Mouse (Mus musculus): ENCODE measurements around the gene Gbgt1. TPM values are rescaled to one million over a fixed set of nuclear protein-coding genes. Genes with fewer than 3 reads are reported as not detected.
A peak's percentile ranks its signal among the peaks of the same experiment; 100 is the strongest.

Gbgt1 gene
- 2.5 and 2.8 TPM in 2 replicates for polyA plus RNA-seq (2012; rRNA removed)

DNA sequence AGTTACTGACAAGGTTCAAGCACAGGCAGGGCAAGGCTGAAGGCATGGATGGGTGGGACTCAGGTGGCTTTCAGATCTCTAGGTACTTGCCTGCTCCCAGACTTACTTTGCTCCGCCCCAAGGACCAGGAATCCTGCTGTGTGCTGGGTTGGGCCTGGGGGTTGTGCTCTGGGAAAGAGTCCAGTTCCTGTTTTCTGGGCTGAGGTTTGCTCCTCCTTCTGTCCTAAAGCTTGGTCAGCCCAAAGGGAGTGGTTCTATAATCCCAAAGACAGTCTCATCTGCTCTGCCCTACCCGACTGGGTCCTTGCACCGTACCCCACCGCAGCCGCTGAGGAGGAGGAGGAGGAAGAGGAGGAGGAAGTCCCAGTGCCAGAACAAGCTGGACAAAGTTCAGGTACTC is at the start of gene Gbgt1:
Gene Gbgt1 (plus strand): TSS at position 221 of the 400 bp plus-strand sequence.
- DNase-seq: no peak
- no peaks in the 10 kb centered on the region for H3K27me3 ChIP-seq (ENCODE audit: control insufficient read depth, insufficient read depth, low read length)
- no peak within 1 kb of the TSS for H3K27ac ChIP-seq (ENCODE audit: control insufficient read depth, insufficient read depth, low read length)
- H3K4me3 ChIP-seq (ENCODE audit: control insufficient read depth, insufficient read depth, low read length): no peak within 1 kb of the TSS
- WGBS: 95% methylated on average over 5 of the region's 5 CpGs
- TF ChIP-seq CTCF (IDR thresholded peaks at IDR 0.05; ENCODE audit: borderline replicate concordance, control insufficient read depth, extremely low read depth, insufficient read depth, low read length, poor library complexity) (no peak), POLR2A (IDR thresholded peaks at IDR 0.05; ENCODE audit: control insufficient read depth, extremely low read depth, insufficient read depth, low read length, poor library complexity) (no peak)
- H3K36me3 ChIP-seq (ENCODE audit: control insufficient read depth, insufficient read depth, low read length): no peaks in the 10 kb centered on the region
- no peaks in the 10 kb centered on the region for H3K4me1 ChIP-seq (replicated peaks; ENCODE audit: control insufficient read depth, insufficient read depth, low read length)

DNA sequence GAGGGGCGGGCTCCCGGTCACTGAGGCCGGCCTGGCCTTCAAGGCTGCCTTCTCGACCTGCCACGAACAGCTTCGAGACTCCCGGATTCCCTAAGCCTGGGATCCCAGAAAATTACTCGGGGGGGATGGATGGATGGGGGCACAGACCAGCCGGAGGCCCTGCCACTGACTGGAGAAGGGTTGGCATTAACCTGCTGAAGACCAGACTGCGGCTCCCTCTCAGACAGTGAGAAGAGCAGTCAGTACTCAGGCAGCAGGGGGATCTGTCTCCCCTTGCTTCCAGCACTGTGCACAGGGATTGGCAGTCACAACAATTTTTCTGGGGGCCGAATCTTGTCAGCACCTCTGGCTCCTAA is 49.4 kb upstream of the Gbgt1 start:
- Histone ChIP-seq H3K4me1 (replicated peaks; ENCODE audit: control insufficient read depth, insufficient read depth, low read length) (peaks cover 6% of the 10 kb centered on the region), H3K27ac (ENCODE audit: control insufficient read depth, insufficient read depth, low read length) (no peak overlapping the region), H3K36me3 (ENCODE audit: control insufficient read depth, insufficient read depth, low read length) (no peaks in the 10 kb centered on the region), H3K27me3 (ENCODE audit: control insufficient read depth, insufficient read depth, low read length) (no peaks in the 10 kb centered on the region; the same call in 1 of the 2 replicates), H3K4me3 (ENCODE audit: control insufficient read depth, insufficient read depth, low read length) (peak overlapping the region; percentile 52)
- no peak for TF ChIP-seq POLR2A (IDR thresholded peaks at IDR 0.05; ENCODE audit: control insufficient read depth, extremely low read depth, insufficient read depth, low read length, poor library complexity)
- no peak for TF ChIP-seq CTCF (IDR thresholded peaks at IDR 0.05; ENCODE audit: borderline replicate concordance, control insufficient read depth, extremely low read depth, insufficient read depth, low read length, poor library complexity)
- no peak for DNase-seq
- 28% methylated on average over 11 of the region's 11 CpGs for WGBS

DNA sequence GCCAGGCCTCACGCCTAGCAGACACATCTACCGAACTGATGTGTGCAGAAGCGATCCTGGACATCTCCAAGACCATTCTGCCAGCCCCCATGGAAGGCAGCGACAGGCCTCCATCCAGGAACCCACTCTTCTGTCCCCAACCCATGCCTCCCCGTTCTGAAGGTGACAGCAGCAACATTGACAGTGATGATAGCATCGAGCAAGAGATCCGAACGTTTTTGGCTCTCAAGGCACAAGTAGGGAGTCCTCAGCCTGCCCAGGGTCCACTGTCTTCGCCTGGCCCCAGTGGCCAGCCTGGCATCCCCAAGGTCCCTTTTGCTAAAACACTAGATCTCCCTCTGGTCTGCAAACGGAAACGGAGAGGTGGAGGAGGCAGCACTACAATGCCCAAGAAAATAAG is 45.0 kb upstream of the Gbgt1 start:
- Histone ChIP-seq H3K4me3 (ENCODE audit: control insufficient read depth, insufficient read depth, low read length) (no peak overlapping the region), H3K36me3 (ENCODE audit: control insufficient read depth, insufficient read depth, low read length) (no peaks in the 10 kb centered on the region), H3K4me1 (replicated peaks; ENCODE audit: control insufficient read depth, insufficient read depth, low read length) (no peaks in the 10 kb centered on the region; the same call in 1 of the 2 replicates), H3K27ac (ENCODE audit: control insufficient read depth, insufficient read depth, low read length) (no peak overlapping the region), H3K27me3 (ENCODE audit: control insufficient read depth, insufficient read depth, low read length) (no peaks in the 10 kb centered on the region; the same call in 1 of the 2 replicates)
- TF ChIP-seq CTCF (IDR thresholded peaks at IDR 0.05; ENCODE audit: borderline replicate concordance, control insufficient read depth, extremely low read depth, insufficient read depth, low read length, poor library complexity) (no peak), POLR2A (IDR thresholded peaks at IDR 0.05; ENCODE audit: control insufficient read depth, extremely low read depth, insufficient read depth, low read length, poor library complexity) (no peak)
- DNase-seq: no peak
- WGBS: 94% methylated on average over 11 of the region's 11 CpGs

DNA sequence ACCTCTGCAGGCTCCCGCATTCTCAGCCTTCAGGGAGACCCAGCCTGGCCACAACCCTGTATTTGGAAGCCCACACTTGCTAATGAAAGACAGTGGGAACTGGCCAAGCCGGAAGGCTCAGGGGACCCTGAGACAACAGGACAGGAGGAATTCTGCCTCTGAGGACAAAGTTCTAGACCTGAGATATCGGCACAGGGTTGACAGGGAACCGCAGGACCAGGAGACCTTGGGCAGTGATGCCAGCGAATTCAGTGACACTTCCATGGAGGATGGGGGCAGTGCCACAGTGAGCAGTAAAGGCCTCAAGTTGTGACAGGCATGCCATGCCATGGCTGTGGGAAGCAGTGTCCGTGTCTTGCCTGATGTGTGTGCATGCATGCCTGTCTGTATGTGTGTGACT is 43.2 kb upstream of the Gbgt1 start:
- no peak overlapping the region for H3K4me3 ChIP-seq (ENCODE audit: control insufficient read depth, insufficient read depth, low read length)
- WGBS: 90% methylated on average over 6 of the region's 6 CpGs
- DNase-seq: no peak
- no peak for TF ChIP-seq POLR2A (IDR thresholded peaks at IDR 0.05; ENCODE audit: control insufficient read depth, extremely low read depth, insufficient read depth, low read length, poor library complexity)
- no peak for TF ChIP-seq CTCF (IDR thresholded peaks at IDR 0.05; ENCODE audit: borderline replicate concordance, control insufficient read depth, extremely low read depth, insufficient read depth, low read length, poor library complexity)
- H3K27me3 ChIP-seq (ENCODE audit: control insufficient read depth, insufficient read depth, low read length): no peaks in the 10 kb centered on the region
- H3K36me3 ChIP-seq (ENCODE audit: control insufficient read depth, insufficient read depth, low read length): no peaks in the 10 kb centered on the region
- H3K27ac ChIP-seq (ENCODE audit: control insufficient read depth, insufficient read depth, low read length): no peak overlapping the region
- H3K4me1 ChIP-seq (replicated peaks; ENCODE audit: control insufficient read depth, insufficient read depth, low read length): no peaks in the 10 kb centered on the region

DNA sequence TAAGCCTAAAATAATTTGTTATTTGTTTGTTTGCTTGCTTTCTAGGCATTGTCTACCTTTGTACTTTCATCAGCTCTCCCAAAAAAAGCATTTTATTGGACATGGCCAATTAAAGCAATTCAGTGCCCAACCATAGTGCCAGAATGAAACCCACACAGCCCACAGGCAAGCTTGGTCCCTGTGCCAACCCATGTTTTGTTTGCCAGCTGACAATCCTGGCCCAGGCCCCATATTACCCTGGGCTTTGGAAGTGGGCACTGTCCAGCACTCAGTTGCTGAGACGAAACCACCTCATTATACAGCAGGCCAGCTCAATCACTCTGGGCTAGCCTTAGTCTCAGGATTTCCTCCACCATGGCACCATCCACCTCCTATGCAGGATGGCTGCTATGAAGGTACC is 40.1 kb upstream of the Gbgt1 start:
- H3K27me3 ChIP-seq (ENCODE audit: control insufficient read depth, insufficient read depth, low read length): no peaks in the 10 kb centered on the region
- no peak for DNase-seq
- 91% methylated on average over 1 of the region's 1 CpGs for whole genome bisulfite sequencing
- H3K36me3 ChIP-seq (ENCODE audit: control insufficient read depth, insufficient read depth, low read length): no peaks in the 10 kb centered on the region
- no peak for TF ChIP-seq CTCF (IDR thresholded peaks at IDR 0.05; ENCODE audit: borderline replicate concordance, control insufficient read depth, extremely low read depth, insufficient read depth, low read length, poor library complexity)
- TF ChIP-seq POLR2A (IDR thresholded peaks at IDR 0.05; ENCODE audit: control insufficient read depth, extremely low read depth, insufficient read depth, low read length, poor library complexity): no peak
- H3K27ac ChIP-seq (ENCODE audit: control insufficient read depth, insufficient read depth, low read length): no peak overlapping the region
- no peaks in the 10 kb centered on the region for H3K4me1 ChIP-seq (replicated peaks; ENCODE audit: control insufficient read depth, insufficient read depth, low read length)
- no peak overlapping the region for H3K4me3 ChIP-seq (ENCODE audit: control insufficient read depth, insufficient read depth, low read length)

DNA sequence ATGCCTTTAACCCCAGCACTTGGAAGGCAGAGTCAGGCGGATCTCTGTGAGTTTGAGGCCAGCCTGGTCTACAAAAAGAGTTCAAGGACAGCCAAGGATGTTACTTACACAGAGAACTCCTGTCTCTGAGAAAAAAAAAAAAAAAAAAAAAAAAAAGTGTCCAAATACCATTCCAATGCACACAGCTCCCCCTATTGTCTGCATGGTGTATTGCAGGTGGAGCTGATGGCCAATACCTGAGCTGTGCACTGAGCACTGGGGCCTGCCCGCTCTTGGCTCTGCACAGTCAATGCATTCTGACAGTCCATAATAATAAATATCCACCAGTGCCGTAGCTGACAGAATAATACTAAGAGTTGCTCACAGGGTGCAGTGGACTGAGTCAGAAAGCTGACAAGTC is 32.8 kb upstream of the Gbgt1 start:
- H3K27me3 ChIP-seq (ENCODE audit: control insufficient read depth, insufficient read depth, low read length): no peaks in the 10 kb centered on the region; the same call in 1 of the 2 replicates
- peak; percentile 77 for DNase-seq
- no peak overlapping the region for H3K4me3 ChIP-seq (ENCODE audit: control insufficient read depth, insufficient read depth, low read length)
- H3K36me3 ChIP-seq (ENCODE audit: control insufficient read depth, insufficient read depth, low read length): no peaks in the 10 kb centered on the region
- H3K27ac ChIP-seq (ENCODE audit: control insufficient read depth, insufficient read depth, low read length): no peak overlapping the region
- TF ChIP-seq CTCF (IDR thresholded peaks at IDR 0.05; ENCODE audit: borderline replicate concordance, control insufficient read depth, extremely low read depth, insufficient read depth, low read length, poor library complexity) (peak; percentile 58; the same call in 1 of the 2 replicates), POLR2A (IDR thresholded peaks at IDR 0.05; ENCODE audit: control insufficient read depth, extremely low read depth, insufficient read depth, low read length, poor library complexity) (no peak)
- 74% methylated on average over 3 of the region's 3 CpGs for WGBS
- peaks cover 13% of the 10 kb centered on the region for H3K4me1 ChIP-seq (replicated peaks; ENCODE audit: control insufficient read depth, insufficient read depth, low read length)

DNA sequence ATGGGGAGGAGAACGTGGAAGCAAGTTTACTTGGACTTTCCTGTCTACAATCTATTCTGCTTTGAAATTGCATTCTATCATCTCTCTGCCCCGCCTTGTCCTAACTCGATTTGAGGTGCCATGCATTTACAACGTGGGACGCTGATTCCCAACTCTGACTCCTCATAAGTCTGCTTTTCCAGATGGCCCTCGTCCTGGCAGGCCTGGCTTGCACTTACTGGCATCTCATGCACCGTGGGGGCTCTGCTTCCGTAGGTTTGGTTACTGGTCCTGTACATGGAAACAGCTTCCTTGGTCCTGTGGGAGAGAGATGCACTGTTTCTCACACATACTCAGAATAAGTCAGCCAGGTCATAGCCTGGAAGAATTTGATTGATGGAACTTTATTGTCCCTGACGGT is 31.8 kb upstream of the Gbgt1 start:
- Histone ChIP-seq H3K4me3 (ENCODE audit: control insufficient read depth, insufficient read depth, low read length) (no peak overlapping the region), H3K36me3 (ENCODE audit: control insufficient read depth, insufficient read depth, low read length) (peaks cover 5% of the 10 kb centered on the region), H3K4me1 (replicated peaks; ENCODE audit: control insufficient read depth, insufficient read depth, low read length) (peaks cover 19% of the 10 kb centered on the region), H3K27ac (ENCODE audit: control insufficient read depth, insufficient read depth, low read length) (no peak overlapping the region), H3K27me3 (ENCODE audit: control insufficient read depth, insufficient read depth, low read length) (no peaks in the 10 kb centered on the region; the same call in 1 of the 2 replicates)
- WGBS: 91% methylated on average over 9 of the region's 9 CpGs
- TF ChIP-seq POLR2A (IDR thresholded peaks at IDR 0.05; ENCODE audit: control insufficient read depth, extremely low read depth, insufficient read depth, low read length, poor library complexity) (no peak), CTCF (IDR thresholded peaks at IDR 0.05; ENCODE audit: borderline replicate concordance, control insufficient read depth, extremely low read depth, insufficient read depth, low read length, poor library complexity) (no peak)
- DNase-seq: no peak

Measured in thymus, adult 2 months (tissue).